Mouse (Mus musculus): Measurements from ENCODE around the gene Tmem38a. TPM values are rescaled to one million over a fixed set of nuclear protein-coding genes. Genes with fewer than 3 reads are reported as not detected.

The Tmem38a gene
- polyA plus RNA-seq, 1 experiment from 2014 or later, result 42.0 TPM

DNA sequence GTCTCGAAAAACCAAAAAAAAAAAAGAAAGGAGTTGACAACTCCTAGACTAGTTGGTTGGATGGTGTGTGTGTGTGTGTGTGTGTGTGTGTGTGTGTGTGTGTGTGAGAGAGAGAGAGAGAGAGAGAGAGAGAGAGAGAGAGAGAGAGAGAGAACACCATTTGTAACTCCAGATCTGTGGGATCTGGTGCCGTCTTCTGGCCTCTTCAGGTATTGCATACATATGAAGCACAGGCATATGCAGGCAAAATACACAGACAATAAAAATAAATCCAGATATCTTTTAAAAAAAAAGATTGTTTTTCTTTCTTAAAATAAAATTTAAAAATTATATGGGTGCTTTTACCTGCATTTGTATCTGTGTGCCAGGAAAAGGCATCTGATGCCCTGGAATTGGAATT is 18.3 kb downstream of the Tmem38a start:
- 0 out of 2 replicates have a peak, but pooled peaks cover 9% of the 10 kb centered on the region for H3K4me1 ChIP-seq
- H3K27me3 ChIP-seq (ENCODE audit: insufficient read depth, poor library complexity, severe bottlenecking), result no peaks in the 10 kb centered on the region
- 57% methylated on average over 2 of the region's 2 CpGs for WGBS
- no peak for DNase-seq (ENCODE audit: low spot score)
- H3K9me3 ChIP-seq, result no peaks in the 10 kb centered on the region
- peaks cover 10% of the 10 kb centered on the region; the same call in 1 of the 2 replicates for H3K36me3 ChIP-seq
- H3K27ac ChIP-seq, result no peak overlapping the region
- H3K4me3 ChIP-seq, result no peak overlapping the region

Small RNAs within 50 kb of the gene (microRNA-seq; reads per million reads assigned to microRNA genes)
- not detected for gene Gm28019

Other genes starting within 250 kb of the Tmem38a start
- gene Eps15l1, start 150.6 kb upstream of the Tmem38a start, polyA plus RNA-seq (2016; fragmentation: Nextera tagmentation; extraction: Ambion mirVana), result 49.9 and 62.3 TPM in 2 replicates
- gene Calr3, start 128.2 kb upstream of the Tmem38a start, polyA plus RNA-seq (2016; fragmentation: Nextera tagmentation; extraction: Ambion mirVana), result 0.84 and 1.7 TPM in 2 replicates
- gene 1700030K09Rik, start 128.2 kb upstream of the Tmem38a start, polyA plus RNA-seq (2016; fragmentation: Nextera tagmentation; extraction: Ambion mirVana), result 9.7 and 12.0 TPM in 2 replicates
- 75.0 and 83.0 TPM in 2 replicates for gene Cherp, start 96.8 kb upstream of the Tmem38a start, polyA plus RNA-seq (2016; fragmentation: Nextera tagmentation; extraction: Ambion mirVana)
- 21.5 and 23.8 TPM in 2 replicates for gene Slc35e1, start 79.4 kb upstream of the Tmem38a start, polyA plus RNA-seq (2016; fragmentation: Nextera tagmentation; extraction: Ambion mirVana)
- gene Med26, start 23.8 kb upstream of the Tmem38a start, polyA plus RNA-seq (2016; fragmentation: Nextera tagmentation; extraction: Ambion mirVana), result 12.7 and 14.9 TPM in 2 replicates
- 98.6 and 104 TPM in 2 replicates for gene Smim7, start 967 bp upstream of the Tmem38a start, polyA plus RNA-seq (2016; fragmentation: Nextera tagmentation; extraction: Ambion mirVana)
- 0.01 and 0.04 TPM in 2 replicates for gene Nwd1, start 74.7 kb downstream of the Tmem38a start, polyA plus RNA-seq (2016; fragmentation: Nextera tagmentation; extraction: Ambion mirVana)
- 151 and 158 TPM in 2 replicates for gene Sin3b, start 151.2 kb downstream of the Tmem38a start, polyA plus RNA-seq (2016; fragmentation: Nextera tagmentation; extraction: Ambion mirVana)
- gene F2rl3, start 189.8 kb downstream of the Tmem38a start, polyA plus RNA-seq (2016; fragmentation: Nextera tagmentation; extraction: Ambion mirVana), result 1.1 and 2.3 TPM in 2 replicates

All from heart, embryonic 10.5 days (tissue).